Mouse (Mus musculus): Measurements from ENCODE around the gene Il13.

Gene Il13

GRCm38 (mm10) chr11:53627859-53628258 is 6.6 kb downstream of the Il13 start:
- peak; percentile 61 for DNase-seq

- DNase-seq = no peak
These were observed 7.6 kb downstream of the Il13 start for GRCm38 (mm10) chr11:53626802-53627373.

GRCm38 (mm10) chr11:53624124-53624523 is 10.4 kb downstream of the Il13 start:
- DNase-seq = no peak

- DNase-seq = no peak
These were observed 10.9 kb downstream of the Il13 start for GRCm38 (mm10) chr11:53623573-53623972.

- no peak for DNase-seq
These were observed 12.1 kb downstream of the Il13 start for GRCm38 (mm10) chr11:53622440-53622806.

GRCm38 (mm10) chr11:53621582-53622439 is 12.7 kb downstream of the Il13 start:
- DNase-seq = no peak

- DNase-seq = no peak
These were observed 14.4 kb downstream of the Il13 start for GRCm38 (mm10) chr11:53620094-53620493.

- no peak for DNase-seq
These were observed 15.1 kb downstream of the Il13 start for GRCm38 (mm10) chr11:53619428-53619827.

GRCm38 (mm10) chr11:53618619-53619198 is 15.8 kb downstream of the Il13 start, which contains the start of gene Il4:
Gene Il4, minus strand, starts transcription at chr11:53618669.
- DNase-seq = no peak

- DNase-seq = no peak
These were observed 16.9 kb downstream of the Il13 start for GRCm38 (mm10) chr11:53617562-53618109.

GRCm38 (mm10) chr11:53616748-53617558 is 17.5 kb downstream of the Il13 start:
- no peak for DNase-seq

- DNase-seq = no peak
These were observed 18.9 kb downstream of the Il13 start for GRCm38 (mm10) chr11:53615575-53615974.

GRCm38 (mm10) chr11:53615172-53615571 is 19.3 kb downstream of the Il13 start:
- DNase-seq = no peak

GRCm38 (mm10) chr11:53609672-53610071 is 24.8 kb downstream of the Il13 start:
- DNase-seq = no peak

GRCm38 (mm10) chr11:53609231-53609630 is 25.3 kb downstream of the Il13 start:
- no peak for DNase-seq

GRCm38 (mm10) chr11:53605609-53606008 is 28.9 kb downstream of the Il13 start:
- no peak for DNase-seq

- DNase-seq = no peak
These were observed 29.5 kb downstream of the Il13 start for GRCm38 (mm10) chr11:53604983-53605382.

GRCm38 (mm10) chr11:53591116-53591515 is 43.4 kb downstream of the Il13 start:
- no peak for DNase-seq

GRCm38 (mm10) chr11:53590368-53590768 is 44.1 kb downstream of the Il13 start:
- DNase-seq = no peak

- DNase-seq = no peak
These were observed 46.2 kb downstream of the Il13 start for GRCm38 (mm10) chr11:53588279-53588678.

- no peak for DNase-seq
These were observed 49.0 kb downstream of the Il13 start for GRCm38 (mm10) chr11:53585510-53585909.

- no peak for DNase-seq
These were observed 49.7 kb downstream of the Il13 start for GRCm38 (mm10) chr11:53584849-53585248.

GRCm38 (mm10) chr11:53583151-53583550 is 51.4 kb downstream of the Il13 start:
- DNase-seq = no peak
